Mouse (Mus musculus) liver, adult 2 months (tissue): ENCODE data around the gene Prg3.

Experiments used
- CTCF ChIP-seq: fragments of 200-500 bp; IDR thresholded peaks from 2 replicates; pipeline ENCODE4 v1.5.1; 2011; ENCODE audit warnings: low read depth, low read length, control low read depth
- POLR2A ChIP-seq: fragments of 200-500 bp; IDR thresholded peaks from 2 replicates; pipeline ENCODE4 v1.6.1; 2011; ENCODE audit warnings: low read length, control low read depth; ENCODE audit not compliant: insufficient read depth; ENCODE audit errors: extremely low read depth

GRCm38 (mm10) chr2:85034169-85034568 is 46.2 kb downstream of the Prg3 start:
- no peak for TF ChIP-seq CTCF
- TF ChIP-seq POLR2A = no peak
